Mouse (Mus musculus) erythroblast, embryonic 14.5 days (primary cell): Measurements from ENCODE around the gene Marf1. TPM values are rescaled to one million over a fixed set of nuclear protein-coding genes. Genes with fewer than 3 reads are reported as not detected.
"Not testable (repeated sequence)": the region's sequence is repeated elsewhere in the genome, so short reads cannot be mapped to it uniquely, and the experiment has no call there.

ENCODE experiments used
- H3K27me3 ChIP-seq: 2 replicates; pipeline ENCODE4 v1.6.1; 2012; ENCODE audit warnings: inconsistent platforms; ENCODE audit not compliant: control insufficient read depth
- H3K36me3 ChIP-seq: 2 replicates; pipeline ENCODE4 v1.6.1; 2012; ENCODE audit warnings: mild to moderate bottlenecking, inconsistent platforms; ENCODE audit not compliant: control insufficient read depth
- H3K4me1 ChIP-seq: 2 replicates; pipeline ENCODE4 v1.6.1; 2012; ENCODE audit warnings: inconsistent platforms; ENCODE audit not compliant: control insufficient read depth
- H3K4me3 ChIP-seq: replicated peaks from 2 replicates; pipeline ENCODE3; 2012; ENCODE audit warnings: moderate library complexity, mild to moderate bottlenecking, inconsistent platforms
- H3K9me3 ChIP-seq: 2 replicates; pipeline ENCODE4 v1.6.1; 2012; ENCODE audit warnings: low read length, inconsistent platforms, mixed read lengths; ENCODE audit not compliant: control insufficient read depth
- GATA1 ChIP-seq: IDR thresholded peaks from 2 replicates; pipeline ENCODE4 v1.6.1; 2012; ENCODE audit warnings: low read length, inconsistent platforms, mixed read lengths
- TAL1 ChIP-seq: IDR thresholded peaks from 3 replicates; pipeline ENCODE4 v1.6.1; 2012; ENCODE audit warnings: low read length, inconsistent platforms, mixed read lengths
- polyA plus RNA-seq: library from polyadenylated mRNA; stranded (reverse); fragments of >175 nt; gene quantifications from 2 replicates; pipeline ENCODE4 v1.2.3, GENCODE M21; 2012

Gene Marf1
- polyA plus RNA-seq, 1 experiment = 0.17 TPM

- Histone ChIP-seq H3K4me3 (no peak overlapping the region), H3K9me3 (peaks cover 5% of the 10 kb centered on the region), H3K27me3 (no peaks in the 10 kb centered on the region), H3K36me3 (peaks cover 98% of the 10 kb centered on the region), H3K4me1 (peaks cover 40% of the 10 kb centered on the region)
- TF ChIP-seq GATA1 = no peak
- no peak for TF ChIP-seq TAL1
These were observed 6.6 kb upstream of the Marf1 start for GRCm38 (mm10) chr16:14169706-14170105.

GRCm38 (mm10) chr16:14166490-14166889 lies 3.3 kb upstream of the Marf1 start:
- peaks cover 5% of the 10 kb centered on the region for H3K9me3 ChIP-seq
- peaks cover 66% of the 10 kb centered on the region for H3K36me3 ChIP-seq
- TF ChIP-seq TAL1 = no peak
- TF ChIP-seq GATA1 = no peak
- H3K27me3 ChIP-seq = no peaks in the 10 kb centered on the region
- H3K4me3 ChIP-seq = peak overlapping the region; percentile 70
- peaks cover 64% of the 10 kb centered on the region for H3K4me1 ChIP-seq

- Histone ChIP-seq H3K36me3 (peaks cover 39% of the 10 kb centered on the region), H3K9me3 (peaks cover 5% of the 10 kb centered on the region), H3K4me1 (peaks cover 73% of the 10 kb centered on the region), H3K4me3 (peak overlapping the region; percentile 70), H3K27me3 (no peaks in the 10 kb centered on the region)
- no peak for TF ChIP-seq TAL1
- TF ChIP-seq GATA1 = no peak
These were observed 580 bp upstream of the Marf1 start for GRCm38 (mm10) chr16:14163731-14164130.

GRCm38 (mm10) chr16:14160941-14161340 lies 2.2 kb downstream of the Marf1 start:
- Histone ChIP-seq H3K36me3 (peaks cover 18% of the 10 kb centered on the region), H3K4me3 (no peak overlapping the region), H3K9me3 (no peaks in the 10 kb centered on the region), H3K27me3 (no peaks in the 10 kb centered on the region), H3K4me1 (peaks cover 70% of the 10 kb centered on the region)
- TF ChIP-seq TAL1 = no peak
- no peak for TF ChIP-seq GATA1

- TF ChIP-seq GATA1 (no peak), TAL1 (no peak)
- peaks cover 58% of the 10 kb centered on the region for H3K4me1 ChIP-seq
These were observed 3.4 kb downstream of the Marf1 start for GRCm38 (mm10) chr16:14159746-14160131.

GRCm38 (mm10) chr16:14158936-14159745 lies 4.0 kb downstream of the Marf1 start:
- Histone ChIP-seq H3K9me3 (no peaks in the 10 kb centered on the region), H3K4me3 (peak overlapping the region; percentile 95), H3K36me3 (peaks cover 13% of the 10 kb centered on the region), H3K27me3 (no peaks in the 10 kb centered on the region), H3K4me1 (peaks cover 52% of the 10 kb centered on the region)
- TF ChIP-seq GATA1 (no peak), TAL1 (no peak)

More at GRCm38 (mm10) chr16:14159746-14160131, 3.4 kb downstream of the Marf1 start:
- Histone ChIP-seq H3K27me3 (no peaks in the 10 kb centered on the region), H3K36me3 (peaks cover 10% of the 10 kb centered on the region), H3K9me3 (no peaks in the 10 kb centered on the region), H3K4me3 (peak overlapping the region; percentile 95)

GRCm38 (mm10) chr16:14158536-14158935 lies 4.6 kb downstream of the Marf1 start:
- Histone ChIP-seq H3K4me1 (peaks cover 48% of the 10 kb centered on the region), H3K9me3 (no peaks in the 10 kb centered on the region), H3K36me3 (peaks cover 18% of the 10 kb centered on the region), H3K4me3 (peak overlapping the region; percentile 95), H3K27me3 (no peaks in the 10 kb centered on the region)
- TF ChIP-seq GATA1 = no peak
- no peak for TF ChIP-seq TAL1

- peaks cover 40% of the 10 kb centered on the region for H3K36me3 ChIP-seq
- no peaks in the 10 kb centered on the region for H3K9me3 ChIP-seq
- H3K27me3 ChIP-seq = no peaks in the 10 kb centered on the region
- H3K4me1 ChIP-seq = peaks cover 35% of the 10 kb centered on the region
- TF ChIP-seq GATA1 (no peak), TAL1 (no peak)
- H3K4me3 ChIP-seq = no peak overlapping the region
These were observed 6.8 kb downstream of the Marf1 start for GRCm38 (mm10) chr16:14156312-14156711.

GRCm38 (mm10) chr16:14155638-14156037 lies 7.5 kb downstream of the Marf1 start:
- H3K9me3 ChIP-seq, H3K27me3 ChIP-seq, H3K4me3 ChIP-seq: not testable (repeated sequence)
- Histone ChIP-seq H3K36me3 (peaks cover 47% of the 10 kb centered on the region), H3K4me1 (peaks cover 35% of the 10 kb centered on the region)

- no peak overlapping the region for H3K4me3 ChIP-seq
- no peaks in the 10 kb centered on the region for H3K27me3 ChIP-seq
- peaks cover 6% of the 10 kb centered on the region; the same call in 1 of the 2 replicates for H3K4me1 ChIP-seq
- H3K9me3 ChIP-seq = no peaks in the 10 kb centered on the region
- H3K36me3 ChIP-seq = peaks cover 79% of the 10 kb centered on the region
- TF ChIP-seq GATA1 (no peak), TAL1 (no peak)
These were observed 11.4 kb downstream of the Marf1 start for GRCm38 (mm10) chr16:14151718-14152117.
